ENCODE assay signal across 10 mouse cellular contexts in genomic region chr9:94377346-94378039, GRCm38 (mm10).
A peak's percentile ranks its signal among the peaks of the same experiment; 100 is the strongest.
DNase-seq lines count a peak whose midpoint lies in the region; ATAC-seq and TF ChIP-seq lines count a peak whose summit lies in the region.
"Had no signal": no experiment of that assay in that cellular context is flagged by ENCODE, and none has a peak within 500 bp of the region (broad histone marks: within the 10 kb centered on the region; RNA-seq: fewer than 3 reads in every experiment).

No protein-coding gene starts in this region.

- peak; percentile 16 to 26 for DNase-seq in left cerebral cortex, postnatal 14 days (ENCODE audit: low spot score in 2 of 2)
- DNase-seq in left cerebral cortex, adult 11 months (ENCODE audit: low spot score) = no peak
- peak; percentile 91 to 98 for DNase-seq in cerebellum, adult 2 months
- DNase-seq in forelimb bud, embryonic 11.5 days (ENCODE audit: low read depth, low spot score) = peak; percentile 7
- DNase-seq in gastrocnemius, postnatal 14 days = no peak
- no peak for DNase-seq in lung, postnatal 14 days
- no peak for DNase-seq in spleen, postnatal 10 days (ENCODE audit: low spot score in 2 of 2)
- DNase-seq: kidney, adult 8-10 months had no signal

- ATAC-seq in midbrain, embryonic 12.5 days (ENCODE audit: low FRiP score, low read depth) = peak; percentile 45; the same call in 1 of the 2 replicates

- no peaks in the 10 kb centered on the region for H3K27me3 ChIP-seq in cerebellum, adult 2 months (ENCODE audit: control insufficient read depth, insufficient read depth, low read length)
- H3K27me3 ChIP-seq in midbrain, embryonic 12.5 days = no peaks in the 10 kb centered on the region
- H3K27me3 ChIP-seq: neural tube, embryonic 13.5 days had no signal

- no peak overlapping the region for H3K4me3 ChIP-seq in cerebellum, adult 2 months (replicated peaks; ENCODE audit: insufficient read depth, low read depth, low read length)
- no peak overlapping the region for H3K4me3 ChIP-seq in midbrain, embryonic 12.5 days
- H3K4me3 ChIP-seq: neural tube, embryonic 13.5 days had no signal

- peak overlapping the region; percentile 93 for H3K27ac ChIP-seq in cerebellum, adult 2 months (ENCODE audit: insufficient read depth, low read length)
- 0 out of 2 replicates have a peak overlapping the region, but pooled peaks have one; percentile 12 for H3K27ac ChIP-seq in midbrain, embryonic 12.5 days (replicated peaks)

- no peak for TF ChIP-seq POLR2A in cerebellum, adult 2 months (IDR thresholded peaks at IDR 0.05; ENCODE audit: borderline replicate concordance, insufficient read depth, low read length)

- H3K4me2 ChIP-seq in midbrain, embryonic 12.5 days (replicated peaks) = no peak overlapping the region
- H3K4me2 ChIP-seq: neural tube, embryonic 13.5 days had no signal

- H3K4me1 ChIP-seq in cerebellum, adult 2 months (ENCODE audit: control insufficient read depth, insufficient read depth, low read length) = peaks cover 20% of the 10 kb centered on the region; the same call in 1 of the 2 replicates
- peaks cover 11% of the 10 kb centered on the region; the same call in 1 of the 2 replicates for H3K4me1 ChIP-seq in midbrain, embryonic 12.5 days

- no peak overlapping the region for H3K9ac ChIP-seq in midbrain, embryonic 12.5 days (replicated peaks)
- H3K9ac ChIP-seq: neural tube, embryonic 13.5 days had no signal

- no peaks in the 10 kb centered on the region for H3K9me3 ChIP-seq in midbrain, embryonic 12.5 days
- H3K9me3 ChIP-seq: neural tube, embryonic 13.5 days had no signal

- 14% methylated on average over 7 of the region's 7 CpGs for WGBS in cerebellum, adult 2 months
- WGBS in midbrain, embryonic 12.5 days = 59% methylated on average over 7 of the region's 7 CpGs

- intact Hi-C loops in left cerebral cortex, postnatal 14 days (cut with DNase I) = no loop called here
- intact Hi-C loops in gastrocnemius, postnatal 14 days (cut with DNase I; ENCODE audit: low total_unique reads) = no loop called here

- no peak for TF ChIP-seq CTCF in cerebellum, adult 2 months (IDR thresholded peaks at IDR 0.05; ENCODE audit: borderline replicate concordance, insufficient read depth, low read depth, low read length)

- H3K36me3 ChIP-seq in midbrain, embryonic 12.5 days = no peaks in the 10 kb centered on the region
- H3K36me3 ChIP-seq: neural tube, embryonic 13.5 days had no signal

Comparison
In these comparisons a context has a peak if more than half of its experiments do, and no peak if none do; other contexts are left out.
1. DNase-seq: peak in left cerebral cortex, postnatal 14 days (2 of 2), cerebellum, adult 2 months (2 of 2) and forelimb bud, embryonic 11.5 days (single experiment); none in left cerebral cortex, adult 11 months (single experiment), gastrocnemius, postnatal 14 days (single experiment), lung, postnatal 14 days (single experiment) and spleen, postnatal 10 days (0 of 2).